Mouse (Mus musculus) heart, embryonic 11.5 days (tissue): ENCODE results near the gene Arid1b. TPM values are rescaled to one million over a fixed set of nuclear protein-coding genes. Genes with fewer than 3 reads are reported as not detected.

Experiments
- ATAC-seq: fragments of 200-750 bp; cut with Nextera tagmentation; replicated peaks from 2 replicates; pipeline ENCODE4 v1.8.0; 2017; ENCODE audit warnings: moderate library complexity; ENCODE audit not compliant: insufficient number of reproducible peaks, low FRiP score, low TSS enrichment
- H3K27ac ChIP-seq: fragments of 300-500 bp; sonication (generic); 2 replicates; pipeline ENCODE4 v1.5.1; 2014; ENCODE audit warnings: mild to moderate bottlenecking, low read depth, low read length
- H3K27me3 ChIP-seq: fragments of 300-500 bp; sonication (generic); 2 replicates; pipeline ENCODE4 v1.6.1; 2014; ENCODE audit warnings: mild to moderate bottlenecking, low read length, mixed read lengths; ENCODE audit not compliant: control insufficient read depth, insufficient read depth
- H3K36me3 ChIP-seq: fragments of 300-500 bp; sonication (generic); 2 replicates; pipeline ENCODE4 v1.6.1; 2014; ENCODE audit warnings: mild to moderate bottlenecking, low read length, moderate library complexity, mixed read lengths; ENCODE audit not compliant: control insufficient read depth, insufficient read depth
- H3K4me1 ChIP-seq: fragments of 300-500 bp; sonication (generic); 2 replicates; pipeline ENCODE4 v1.6.1; 2014; ENCODE audit warnings: low read length; ENCODE audit not compliant: control insufficient read depth, insufficient read depth
- H3K4me2 ChIP-seq: fragments of 300-500 bp; sonication (generic); 2 replicates; pipeline ENCODE4 v1.6.1; 2014; ENCODE audit warnings: mild to moderate bottlenecking, moderate library complexity
- H3K4me3 ChIP-seq: fragments of 300-500 bp; sonication (generic); 2 replicates; pipeline ENCODE4 v1.5.1; 2014; ENCODE audit warnings: low read depth, low read length
- H3K9ac ChIP-seq: fragments of 300-500 bp; sonication (generic); 2 replicates; pipeline ENCODE4 v1.6.1; 2014; ENCODE audit warnings: mild to moderate bottlenecking, low read depth, low read length, moderate library complexity
- H3K9me3 ChIP-seq: fragments of 300-500 bp; sonication (generic); replicated peaks from 2 replicates; pipeline ENCODE4 v1.6.1; 2016; ENCODE audit warnings: low read length; ENCODE audit not compliant: control insufficient read depth
- WGBS: fragments of 180-500 bp; shearing (Covaris S2); extraction: QIAGEN DNeasy Blood & Tissue Kit; methylation state at CpG from one replicate; pipeline ENCODE4 v1.1.7; 2014; ENCODE audit not compliant: insufficient replicate concordance; 5-methylcytosine and 5-hydroxymethylcytosine counted together
- polyA plus RNA-seq: library from polyadenylated mRNA; unstranded; fragments of >200 nt; fragmentation: Nextera tagmentation; extraction: Ambion mirVana; gene quantifications from 2 replicates; pipeline ENCODE4 v1.2.1, GENCODE M21; 2014

The Arid1b gene
- polyA plus RNA-seq, 1 experiment from 2014 or later: 8.2 TPM

- no peaks in the 10 kb centered on the region for H3K27me3 ChIP-seq
- no peaks in the 10 kb centered on the region for H3K9me3 ChIP-seq
- no peak overlapping the region for H3K27ac ChIP-seq
- H3K36me3 ChIP-seq: peaks cover 16% of the 10 kb centered on the region
- no peak overlapping the region for H3K4me3 ChIP-seq
- 90% methylated on average over 4 of the region's 4 CpGs for WGBS
- H3K4me2 ChIP-seq: no peak overlapping the region
- H3K4me1 ChIP-seq: peaks cover 6% of the 10 kb centered on the region
- no peak overlapping the region for H3K9ac ChIP-seq
- no peak for ATAC-seq
Measured at GRCm38 (mm10) chr17:5329478-5329877, 335.3 kb downstream of the Arid1b start.

- no peak overlapping the region for H3K9ac ChIP-seq
- no peaks in the 10 kb centered on the region for H3K27me3 ChIP-seq
- no peak overlapping the region for H3K27ac ChIP-seq
- H3K36me3 ChIP-seq: peaks cover 20% of the 10 kb centered on the region
- 88% methylated on average over 6 of the region's 6 CpGs for WGBS
- peaks cover 6% of the 10 kb centered on the region for H3K4me1 ChIP-seq
- H3K4me2 ChIP-seq: no peak overlapping the region
- H3K9me3 ChIP-seq: no peaks in the 10 kb centered on the region
- H3K4me3 ChIP-seq: no peak overlapping the region
- ATAC-seq: no peak
Measured at GRCm38 (mm10) chr17:5330063-5330462, 335.9 kb downstream of the Arid1b start.

- H3K27ac ChIP-seq: no peak overlapping the region
- H3K36me3 ChIP-seq: peaks cover 20% of the 10 kb centered on the region
- no peaks in the 10 kb centered on the region for H3K27me3 ChIP-seq
- WGBS: 96% methylated on average over 7 of the region's 7 CpGs
- no peak overlapping the region for H3K4me2 ChIP-seq
- no peak overlapping the region for H3K4me3 ChIP-seq
- H3K9ac ChIP-seq: no peak overlapping the region
- no peak for ATAC-seq
- H3K9me3 ChIP-seq: no peaks in the 10 kb centered on the region
- H3K4me1 ChIP-seq: peaks cover 3% of the 10 kb centered on the region
Measured at GRCm38 (mm10) chr17:5330644-5331043, 336.5 kb downstream of the Arid1b start.

- no peak overlapping the region for H3K9ac ChIP-seq
- H3K36me3 ChIP-seq: peaks cover 24% of the 10 kb centered on the region
- H3K4me2 ChIP-seq: no peak overlapping the region
- H3K27me3 ChIP-seq: no peaks in the 10 kb centered on the region
- H3K4me3 ChIP-seq: no peak overlapping the region
- no peak for ATAC-seq
- H3K9me3 ChIP-seq: no peaks in the 10 kb centered on the region
- H3K4me1 ChIP-seq: peaks cover 3% of the 10 kb centered on the region; the same call in 1 of the 2 replicates
- no peak overlapping the region for H3K27ac ChIP-seq
- 77% methylated on average over 1 of the region's 1 CpGs for WGBS
Measured at GRCm38 (mm10) chr17:5331387-5331786, 337.3 kb downstream of the Arid1b start.

GRCm38 (mm10) chr17:5334567-5334966 is 340.4 kb downstream of the Arid1b start:
- Histone ChIP-seq H3K27me3 (no peaks in the 10 kb centered on the region), H3K9ac (no peak overlapping the region), H3K4me3 (no peak overlapping the region), H3K4me2 (no peak overlapping the region), H3K36me3 (peaks cover 28% of the 10 kb centered on the region), H3K4me1 (no peaks in the 10 kb centered on the region), H3K27ac (no peak overlapping the region), H3K9me3 (no peaks in the 10 kb centered on the region)
- 92% methylated on average over 7 of the region's 7 CpGs for WGBS
- ATAC-seq: no peak

- peaks cover 23% of the 10 kb centered on the region for H3K36me3 ChIP-seq
- H3K9ac ChIP-seq: no peak overlapping the region
- H3K27ac ChIP-seq: no peak overlapping the region
- H3K27me3 ChIP-seq: no peaks in the 10 kb centered on the region
- 96% methylated on average over 1 of the region's 1 CpGs for WGBS
- H3K4me1 ChIP-seq: no peaks in the 10 kb centered on the region
- ATAC-seq: no peak
- H3K4me2 ChIP-seq: no peak overlapping the region
- H3K9me3 ChIP-seq: no peaks in the 10 kb centered on the region
- H3K4me3 ChIP-seq: no peak overlapping the region
Measured at GRCm38 (mm10) chr17:5344426-5344825, 350.3 kb downstream of the Arid1b start.

- no peak for ATAC-seq
- H3K4me1 ChIP-seq: no peaks in the 10 kb centered on the region
- no peak overlapping the region for H3K4me2 ChIP-seq
- no peaks in the 10 kb centered on the region for H3K9me3 ChIP-seq
- H3K27ac ChIP-seq: no peak overlapping the region
- no peak overlapping the region for H3K9ac ChIP-seq
- peaks cover 23% of the 10 kb centered on the region for H3K36me3 ChIP-seq
- H3K27me3 ChIP-seq: no peaks in the 10 kb centered on the region
- WGBS: 90% methylated on average over 5 of the region's 5 CpGs
- H3K4me3 ChIP-seq: no peak overlapping the region
Measured at GRCm38 (mm10) chr17:5345810-5346209, 351.7 kb downstream of the Arid1b start.

GRCm38 (mm10) chr17:5352901-5353300 is 358.8 kb downstream of the Arid1b start:
- no peaks in the 10 kb centered on the region for H3K27me3 ChIP-seq
- no peak overlapping the region for H3K4me2 ChIP-seq
- no peak overlapping the region for H3K9ac ChIP-seq
- H3K4me1 ChIP-seq: no peaks in the 10 kb centered on the region; the same call in none of the 2 replicates
- 57% methylated on average over 5 of the region's 5 CpGs for WGBS
- H3K27ac ChIP-seq: no peak overlapping the region
- no peak overlapping the region for H3K4me3 ChIP-seq
- H3K36me3 ChIP-seq: no peaks in the 10 kb centered on the region
- no peaks in the 10 kb centered on the region for H3K9me3 ChIP-seq
- no peak for ATAC-seq

GRCm38 (mm10) chr17:5360759-5361158 is 366.6 kb downstream of the Arid1b start:
- no peak for ATAC-seq
- no peaks in the 10 kb centered on the region for H3K27me3 ChIP-seq
- no peaks in the 10 kb centered on the region for H3K4me1 ChIP-seq
- H3K4me3 ChIP-seq: no peak overlapping the region
- no peak overlapping the region for H3K9ac ChIP-seq
- WGBS: 63% methylated on average over 2 of the region's 2 CpGs
- no peak overlapping the region for H3K27ac ChIP-seq
- H3K36me3 ChIP-seq: no peaks in the 10 kb centered on the region
- H3K4me2 ChIP-seq: no peak overlapping the region
- H3K9me3 ChIP-seq: no peaks in the 10 kb centered on the region
